Mouse (Mus musculus): ENCODE measurements around the gene Inpp5b. TPM values are rescaled to one million over a fixed set of nuclear protein-coding genes. Genes with fewer than 3 reads are reported as not detected.
A peak's percentile ranks its signal among the peaks of the same experiment; 100 is the strongest.

Inpp5b gene
- polyA plus RNA-seq, 1 experiment, result 61.0 TPM

DNA sequence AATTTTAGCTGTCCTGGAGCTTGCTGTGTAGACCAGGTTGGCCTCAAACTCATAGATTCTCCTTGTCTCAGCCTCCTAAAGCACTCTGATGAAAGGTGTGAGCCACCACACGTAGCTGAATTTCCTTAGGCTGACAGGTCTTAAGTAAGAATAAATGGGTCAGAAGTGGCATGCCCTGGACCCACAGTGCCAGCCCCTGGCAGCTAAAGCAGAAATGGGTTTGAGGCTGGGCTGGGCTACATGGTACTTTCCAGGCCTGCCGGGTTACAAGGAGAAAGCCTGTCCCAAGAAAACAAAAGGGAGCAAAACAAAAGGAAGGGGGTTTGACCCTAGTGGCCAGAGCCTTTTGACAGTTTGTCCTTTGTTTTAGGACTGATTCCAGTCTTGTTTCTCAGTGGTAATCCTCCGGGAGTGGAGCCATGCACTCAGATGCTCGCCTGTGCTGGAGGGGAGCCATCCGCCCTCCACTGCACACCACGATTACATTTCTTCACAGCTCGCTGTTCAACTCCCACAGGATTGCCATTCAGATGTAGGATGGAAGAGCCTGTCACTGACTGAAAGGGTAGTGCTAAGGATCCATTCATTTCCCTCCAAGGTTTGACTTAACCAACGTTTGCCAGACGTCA, 69.8 kb downstream of the Inpp5b start:
- no peak overlapping the region for H3K27ac ChIP-seq (ENCODE audit: insufficient read depth, low read depth, low read length)
- H3K4me1 ChIP-seq (ENCODE audit: control insufficient read depth, insufficient read depth, low read length), result peaks cover 7% of the 10 kb centered on the region
- H3K4me3 ChIP-seq (ENCODE audit: insufficient read depth, low read depth, low read length), result no peak overlapping the region
- WGBS, result 73% methylated on average over 9 of the region's 9 CpGs
- DNase-seq, result no peak
- H3K36me3 ChIP-seq (ENCODE audit: control insufficient read depth, insufficient read depth, low read length), result no peaks in the 10 kb centered on the region
- no peaks in the 10 kb centered on the region for H3K27me3 ChIP-seq (replicated peaks; ENCODE audit: control insufficient read depth, insufficient read depth, low read length)
- no peak for TF ChIP-seq POLR2A (IDR thresholded peaks at IDR 0.05; ENCODE audit: low read depth, low read length)
- TF ChIP-seq CTCF (conservative IDR thresholded peaks at IDR 0.05; ENCODE audit: insufficient read depth, insufficient read length, low read depth, low read length), result no peak

DNA sequence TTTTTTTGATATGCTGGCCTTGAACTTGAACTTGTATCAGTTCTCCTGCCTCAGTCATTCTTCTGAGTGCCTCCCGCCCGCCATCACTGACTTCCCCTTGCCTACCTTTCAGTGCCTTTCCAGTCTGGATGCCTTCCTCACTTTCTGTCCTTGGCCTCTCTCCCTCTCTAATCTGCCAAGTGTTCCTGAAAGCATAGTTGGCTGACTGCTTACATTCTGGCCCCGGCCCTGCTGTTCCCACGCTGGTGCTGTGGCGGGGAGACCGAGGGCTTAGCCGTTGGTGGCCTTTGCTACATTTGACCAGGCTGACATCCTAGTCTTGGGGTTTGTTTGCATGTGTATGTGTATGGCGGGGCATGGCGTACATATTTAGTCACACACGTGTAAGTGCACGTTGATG, 74.3 kb downstream of the Inpp5b start:
- H3K4me3 ChIP-seq (ENCODE audit: insufficient read depth, low read depth, low read length), result no peak overlapping the region
- no peak for DNase-seq
- 91% methylated on average over 11 of the region's 11 CpGs for WGBS

DNA sequence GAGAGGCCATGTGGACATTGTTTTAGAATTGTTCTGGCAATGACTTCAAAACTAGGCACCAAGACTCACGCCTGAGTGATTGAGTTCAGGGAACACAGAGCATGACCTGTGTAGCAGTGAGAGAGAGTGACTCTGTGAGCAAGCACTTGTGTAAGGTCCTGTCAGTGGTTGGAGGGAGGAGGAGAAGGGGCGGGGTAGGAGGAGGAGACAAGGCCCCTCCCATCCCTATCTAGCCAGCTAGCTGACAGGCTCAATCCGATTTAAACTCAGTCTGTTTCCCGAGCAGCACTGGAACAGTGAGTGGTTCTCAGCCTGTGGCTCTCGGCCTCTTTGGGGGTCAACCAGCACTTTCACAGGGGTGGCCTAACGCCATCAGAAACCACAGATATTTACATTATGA, 76.2 kb downstream of the Inpp5b start:
- TF ChIP-seq POLR2A (IDR thresholded peaks at IDR 0.05; ENCODE audit: low read depth, low read length), result no peak
- TF ChIP-seq CTCF (conservative IDR thresholded peaks at IDR 0.05; ENCODE audit: insufficient read depth, insufficient read length, low read depth, low read length), result no peak
- 11% methylated on average over 6 of the region's 6 CpGs for WGBS
- no peak overlapping the region for H3K27ac ChIP-seq (ENCODE audit: insufficient read depth, low read depth, low read length)
- H3K36me3 ChIP-seq (ENCODE audit: control insufficient read depth, insufficient read depth, low read length), result no peaks in the 10 kb centered on the region
- H3K4me1 ChIP-seq (ENCODE audit: control insufficient read depth, insufficient read depth, low read length), result peaks cover 6% of the 10 kb centered on the region; the same call in 1 of the 2 replicates
- no peak overlapping the region for H3K4me3 ChIP-seq (ENCODE audit: insufficient read depth, low read depth, low read length)
- no peaks in the 10 kb centered on the region for H3K27me3 ChIP-seq (replicated peaks; ENCODE audit: control insufficient read depth, insufficient read depth, low read length)
- DNase-seq, result peak; percentile 88

More for the DNA sequence above, 74.3 kb downstream of the Inpp5b start:
- no peak overlapping the region for H3K27ac ChIP-seq (ENCODE audit: insufficient read depth, low read depth, low read length)
- TF ChIP-seq CTCF (conservative IDR thresholded peaks at IDR 0.05; ENCODE audit: insufficient read depth, insufficient read length, low read depth, low read length), result no peak
- TF ChIP-seq POLR2A (IDR thresholded peaks at IDR 0.05; ENCODE audit: low read depth, low read length), result no peak
- no peaks in the 10 kb centered on the region for H3K36me3 ChIP-seq (ENCODE audit: control insufficient read depth, insufficient read depth, low read length)
- H3K4me1 ChIP-seq (ENCODE audit: control insufficient read depth, insufficient read depth, low read length), result peaks cover 6% of the 10 kb centered on the region; the same call in 1 of the 2 replicates
- H3K27me3 ChIP-seq (replicated peaks; ENCODE audit: control insufficient read depth, insufficient read depth, low read length), result no peaks in the 10 kb centered on the region

DNA sequence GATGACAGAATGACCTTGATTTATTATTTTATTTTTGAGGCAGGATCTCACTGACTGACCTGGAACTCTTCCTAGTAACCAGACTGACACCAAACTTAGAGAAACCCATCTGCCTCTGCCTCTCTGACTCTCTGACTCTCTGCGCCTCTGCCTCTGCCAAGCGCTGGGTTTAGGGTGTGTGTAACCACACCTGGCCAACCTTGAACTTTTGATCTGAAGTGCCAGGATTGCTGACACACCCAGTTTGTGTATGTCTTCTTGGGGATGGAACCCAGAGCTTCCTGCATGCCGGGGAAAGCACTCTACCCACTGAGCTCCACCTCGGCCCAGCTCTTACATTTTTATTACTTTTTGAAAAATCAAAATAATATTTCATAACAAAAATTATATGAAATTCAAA, 77.2 kb downstream of the Inpp5b start:
- 87% methylated on average over 4 of the region's 4 CpGs for WGBS
- DNase-seq, result no peak
- Histone ChIP-seq H3K4me1 (ENCODE audit: control insufficient read depth, insufficient read depth, low read length) (peaks cover 6% of the 10 kb centered on the region; the same call in 1 of the 2 replicates), H3K4me3 (ENCODE audit: insufficient read depth, low read depth, low read length) (no peak overlapping the region), H3K27me3 (replicated peaks; ENCODE audit: control insufficient read depth, insufficient read depth, low read length) (no peaks in the 10 kb centered on the region), H3K36me3 (ENCODE audit: control insufficient read depth, insufficient read depth, low read length) (no peaks in the 10 kb centered on the region), H3K27ac (ENCODE audit: insufficient read depth, low read depth, low read length) (no peak overlapping the region)
- TF ChIP-seq POLR2A (IDR thresholded peaks at IDR 0.05; ENCODE audit: low read depth, low read length) (no peak), CTCF (conservative IDR thresholded peaks at IDR 0.05; ENCODE audit: insufficient read depth, insufficient read length, low read depth, low read length) (no peak)

DNA sequence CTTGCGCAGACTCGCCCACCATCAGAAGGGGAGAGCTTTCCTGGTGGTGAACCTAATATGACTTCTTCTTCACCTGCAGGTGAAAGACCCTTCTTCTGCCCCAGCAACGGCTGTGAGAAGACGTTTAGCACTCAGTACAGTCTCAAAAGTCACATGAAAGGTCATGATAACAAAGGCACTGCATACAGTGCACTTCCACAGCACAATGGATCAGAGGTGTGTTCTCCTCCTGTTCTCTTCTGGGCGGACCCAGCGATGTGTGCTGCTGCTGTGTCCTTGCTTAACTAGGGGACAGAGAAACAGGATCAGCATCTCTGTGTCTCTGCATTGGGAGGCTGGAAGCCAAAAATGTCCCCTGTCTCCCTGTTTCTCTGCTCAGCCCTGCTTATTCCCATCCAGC, 83.3 kb downstream of the Inpp5b start:
- H3K4me1 ChIP-seq (ENCODE audit: control insufficient read depth, insufficient read depth, low read length), result no peaks in the 10 kb centered on the region
- no peaks in the 10 kb centered on the region for H3K36me3 ChIP-seq (ENCODE audit: control insufficient read depth, insufficient read depth, low read length)

DNA sequence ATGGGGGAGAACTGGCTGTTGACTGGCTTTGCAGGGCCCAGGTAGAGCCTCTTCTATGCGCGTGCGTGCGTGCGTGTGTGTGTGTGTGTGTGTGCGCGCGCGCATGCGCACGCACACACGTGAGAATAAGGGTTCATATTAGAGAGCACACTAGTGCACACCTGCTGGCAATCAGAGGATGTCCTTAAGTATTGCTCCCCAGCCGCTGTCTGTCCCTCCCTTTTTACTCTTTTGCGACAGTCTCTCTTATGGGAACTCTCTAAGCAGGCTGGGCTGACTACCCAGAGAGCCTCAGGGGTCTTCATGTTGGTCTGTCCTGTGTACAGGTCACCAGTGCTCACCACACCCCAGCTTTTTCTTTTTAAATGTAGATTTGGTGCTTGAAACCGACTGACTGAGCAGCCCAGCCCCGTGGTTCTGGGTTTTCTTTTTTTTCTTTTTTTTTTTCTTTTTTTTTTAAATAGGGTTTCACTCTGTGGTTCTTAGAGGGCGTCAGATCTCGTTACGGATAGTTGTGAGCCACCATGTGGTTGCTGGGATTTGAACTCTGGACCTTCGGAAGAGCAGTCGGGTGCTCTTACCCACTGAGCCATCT, 83.8 kb downstream of the Inpp5b start:
- Histone ChIP-seq H3K36me3 (ENCODE audit: control insufficient read depth, insufficient read depth, low read length) (no peaks in the 10 kb centered on the region), H3K4me3 (ENCODE audit: insufficient read depth, low read depth, low read length) (no peak overlapping the region), H3K27ac (ENCODE audit: insufficient read depth, low read depth, low read length) (no peak overlapping the region), H3K4me1 (ENCODE audit: control insufficient read depth, insufficient read depth, low read length) (no peaks in the 10 kb centered on the region), H3K27me3 (replicated peaks; ENCODE audit: control insufficient read depth, insufficient read depth, low read length) (no peaks in the 10 kb centered on the region)
- no peak for TF ChIP-seq POLR2A (IDR thresholded peaks at IDR 0.05; ENCODE audit: low read depth, low read length)
- no peak for TF ChIP-seq CTCF (conservative IDR thresholded peaks at IDR 0.05; ENCODE audit: insufficient read depth, insufficient read length, low read depth, low read length)
- DNase-seq, result no peak
- 96% methylated on average over 21 of the region's 21 CpGs for WGBS

More for the DNA sequence above, 83.3 kb downstream of the Inpp5b start:
- TF ChIP-seq CTCF (conservative IDR thresholded peaks at IDR 0.05; ENCODE audit: insufficient read depth, insufficient read length, low read depth, low read length) (no peak), POLR2A (IDR thresholded peaks at IDR 0.05; ENCODE audit: low read depth, low read length) (no peak)
- H3K27me3 ChIP-seq (replicated peaks; ENCODE audit: control insufficient read depth, insufficient read depth, low read length), result no peaks in the 10 kb centered on the region
- no peak overlapping the region for H3K4me3 ChIP-seq (ENCODE audit: insufficient read depth, low read depth, low read length)
- no peak for DNase-seq
- H3K27ac ChIP-seq (ENCODE audit: insufficient read depth, low read depth, low read length), result no peak overlapping the region
- 91% methylated on average over 6 of the region's 6 CpGs for WGBS

DNA sequence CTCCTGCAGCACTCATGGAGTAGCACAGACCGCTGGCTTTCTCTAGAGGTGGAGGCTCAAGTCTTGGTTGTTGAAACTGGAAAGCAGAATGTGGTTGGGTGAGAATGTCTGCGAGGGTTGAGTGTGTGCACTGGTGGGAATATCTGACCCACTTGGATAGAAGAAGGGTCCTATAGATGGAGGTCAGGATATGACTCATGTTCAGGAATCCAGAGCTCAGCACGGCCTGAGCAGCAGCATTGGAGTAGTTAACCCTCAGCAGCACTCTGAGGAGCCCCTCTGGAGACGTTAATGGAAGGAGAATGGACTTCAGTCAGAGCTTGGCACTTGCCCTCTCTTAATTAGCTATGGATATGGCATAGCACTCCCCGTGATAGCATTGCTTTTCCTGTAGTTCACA, 88.0 kb downstream of the Inpp5b start:
- no peak for TF ChIP-seq CTCF (conservative IDR thresholded peaks at IDR 0.05; ENCODE audit: insufficient read depth, insufficient read length, low read depth, low read length)
- TF ChIP-seq POLR2A (IDR thresholded peaks at IDR 0.05; ENCODE audit: low read depth, low read length), result no peak
- Histone ChIP-seq H3K27me3 (replicated peaks; ENCODE audit: control insufficient read depth, insufficient read depth, low read length) (no peaks in the 10 kb centered on the region), H3K36me3 (ENCODE audit: control insufficient read depth, insufficient read depth, low read length) (no peaks in the 10 kb centered on the region), H3K4me1 (ENCODE audit: control insufficient read depth, insufficient read depth, low read length) (no peaks in the 10 kb centered on the region), H3K27ac (ENCODE audit: insufficient read depth, low read depth, low read length) (no peak overlapping the region), H3K4me3 (ENCODE audit: insufficient read depth, low read depth, low read length) (no peak overlapping the region)
- 66% methylated on average over 5 of the region's 5 CpGs for WGBS
- DNase-seq, result no peak

All from kidney, adult 2 months (tissue).